Mouse (Mus musculus): Measurements from ENCODE around the gene Rasip1. TPM values are rescaled to one million over a fixed set of nuclear protein-coding genes. Genes with fewer than 3 reads are reported as not detected.

The Rasip1 gene
- polyA plus RNA-seq (2012; rRNA removed; ENCODE audit: low replicate concordance) = 32.4 and 54.6 TPM in 2 replicates

DNA sequence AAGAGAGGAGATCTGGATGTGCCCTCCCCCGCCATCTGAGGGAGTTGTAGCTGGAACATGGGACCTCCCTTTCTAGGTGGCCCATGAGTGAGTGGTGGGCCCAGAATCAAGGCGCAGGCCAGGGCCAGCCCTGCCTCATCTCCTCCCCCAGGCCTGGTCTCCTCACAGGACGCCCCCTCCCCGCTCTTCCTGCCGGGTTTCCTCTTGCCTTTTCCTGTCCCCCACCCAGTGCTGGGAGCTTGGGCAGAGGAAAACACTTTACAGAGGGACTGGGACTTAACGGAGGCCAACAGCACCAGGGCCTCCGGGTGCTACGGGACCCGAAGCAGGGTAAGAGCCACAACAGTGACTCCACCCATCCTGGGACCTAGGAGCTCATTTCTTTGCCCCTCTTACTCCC lies at the start of gene Rasip1:
Rasip1 (plus strand) TSS at position 228 of the 400 bp plus-strand sequence.

GRCm38 (mm10) chr7:45617042-45617695 lies 10.1 kb upstream of the Rasip1 start, which contains the start of gene Fut1:
Gene Fut1 (plus strand): TSS chr7:45617289.

GRCm38 (mm10) chr7:45621443-45621842 lies 5.8 kb upstream of the Rasip1 start, which contains the start of gene Izumo1:
Gene Izumo1 (plus strand): TSS chr7:45621811.

GRCm38 (mm10) chr7:45639561-45640027 lies 12.3 kb downstream of the Rasip1 start, which contains the start of gene Mamstr:
Gene Mamstr (plus strand): TSS chr7:45639977.

DNA sequence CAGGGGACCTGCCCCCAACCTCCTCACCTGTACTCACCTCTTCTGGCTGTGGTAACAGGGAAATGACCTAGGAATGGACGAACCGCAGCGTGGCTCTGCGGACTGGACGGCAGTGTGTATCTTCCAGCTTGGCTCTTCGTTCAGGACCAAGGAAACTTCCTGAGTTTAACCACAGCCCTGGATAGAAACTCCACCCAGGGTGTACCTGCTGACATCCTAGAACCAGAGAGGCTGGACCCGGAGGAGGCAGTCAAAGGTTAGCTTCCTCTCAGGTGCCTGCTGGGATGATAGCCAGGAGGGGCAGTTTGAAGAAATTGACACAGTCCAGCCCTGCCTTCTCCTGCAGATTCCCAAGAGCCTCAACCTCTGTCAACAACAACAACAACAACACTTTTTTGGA lies 38.9 kb downstream of the Rasip1 start, which contains the start of gene Fut2:
Fut2 (minus strand) TSS at position 234 of the 400 bp plus-strand sequence.

GRCm38 (mm10) chr7:45683396-45684050 lies 56.2 kb downstream of the Rasip1 start, which contains the start of gene Ntn5:
Gene Ntn5 (plus strand): TSS chr7:45684022.

Other genes with a start within 250 kb of the Rasip1 start
- 247 and 258 TPM in 2 replicates for gene Snrnp70, start 231.7 kb upstream of the Rasip1 start, polyA plus RNA-seq (2012; rRNA removed; ENCODE audit: low replicate concordance)
- 0.63 and 29.9 TPM in 2 replicates for gene Kcna7, start 221.8 kb upstream of the Rasip1 start, polyA plus RNA-seq (2012; rRNA removed; ENCODE audit: low replicate concordance)
- 2.5 and 3.1 TPM in 2 replicates for gene Ntf5, start 213.8 kb upstream of the Rasip1 start, polyA plus RNA-seq (2012; rRNA removed; ENCODE audit: low replicate concordance)
- gene Lhb, start 206.7 kb upstream of the Rasip1 start, polyA plus RNA-seq (2012; rRNA removed; ENCODE audit: low replicate concordance) = 1.4 and 1.5 TPM in 2 replicates
- gene Gys1, start 192.6 kb upstream of the Rasip1 start, polyA plus RNA-seq (2012; rRNA removed; ENCODE audit: low replicate concordance) = 137 and 248 TPM in 2 replicates
- gene Ruvbl2, start 189.4 kb upstream of the Rasip1 start, polyA plus RNA-seq (2012; rRNA removed; ENCODE audit: low replicate concordance) = 51.4 and 66.8 TPM in 2 replicates
- 3,321 and 4,005 TPM in 2 replicates for gene Ftl1, start 167.6 kb upstream of the Rasip1 start, polyA plus RNA-seq (2012; rRNA removed; ENCODE audit: low replicate concordance)
- gene Bax, start 160.6 kb upstream of the Rasip1 start, polyA plus RNA-seq (2012; rRNA removed; ENCODE audit: low replicate concordance) = 92.1 and 140 TPM in 2 replicates
- gene Tulp2, start 145.6 kb upstream of the Rasip1 start, polyA plus RNA-seq (2012; rRNA removed; ENCODE audit: low replicate concordance) = 0.16 TPM in 1 of 2 replicates, not detected in the other
- 10.3 TPM in 1 of 2 replicates, not detected in the other for gene Gm45808, start 140.7 kb upstream of the Rasip1 start, polyA plus RNA-seq (2012; rRNA removed; ENCODE audit: low replicate concordance)
- 15.8 and 23.4 TPM in 2 replicates for gene Dhdh, start 138.7 kb upstream of the Rasip1 start, polyA plus RNA-seq (2012; rRNA removed; ENCODE audit: low replicate concordance)
- gene Nucb1, start 117.1 kb upstream of the Rasip1 start, polyA plus RNA-seq (2012; rRNA removed; ENCODE audit: low replicate concordance) = 431 and 432 TPM in 2 replicates
- 34.6 and 48.5 TPM in 2 replicates for gene Ppp1r15a, start 101.2 kb upstream of the Rasip1 start, polyA plus RNA-seq (2012; rRNA removed; ENCODE audit: low replicate concordance)
- gene Plekha4, start 101.2 kb upstream of the Rasip1 start, polyA plus RNA-seq (2012; rRNA removed; ENCODE audit: low replicate concordance) = 29.9 and 34.7 TPM in 2 replicates
- gene Hsd17b14, start 72.6 kb upstream of the Rasip1 start, polyA plus RNA-seq (2012; rRNA removed; ENCODE audit: low replicate concordance) = 4.9 and 5.8 TPM in 2 replicates
- gene Bcat2, start 57.3 kb upstream of the Rasip1 start, polyA plus RNA-seq (2012; rRNA removed; ENCODE audit: low replicate concordance) = 142 and 145 TPM in 2 replicates
- 0.67 and 0.88 TPM in 2 replicates for gene Fgf21, start 12.0 kb upstream of the Rasip1 start, polyA plus RNA-seq (2012; rRNA removed; ENCODE audit: low replicate concordance)
- 0.12 and 0.72 TPM in 2 replicates for gene Fut1, start 10.2 kb upstream of the Rasip1 start, polyA plus RNA-seq (2012; rRNA removed; ENCODE audit: low replicate concordance)
- gene Izumo1, start 5.7 kb upstream of the Rasip1 start, polyA plus RNA-seq (2012; rRNA removed; ENCODE audit: low replicate concordance) = 0.49 and 0.54 TPM in 2 replicates
- gene Mamstr, start 12.5 kb downstream of the Rasip1 start, polyA plus RNA-seq (2012; rRNA removed; ENCODE audit: low replicate concordance) = 5.6 and 22.3 TPM in 2 replicates
- gene Fut2, start 38.9 kb downstream of the Rasip1 start, polyA plus RNA-seq (2012; rRNA removed; ENCODE audit: low replicate concordance) = 0.16 and 1.4 TPM in 2 replicates
- 0.72 and 2.4 TPM in 2 replicates for gene Ntn5, start 56.5 kb downstream of the Rasip1 start, polyA plus RNA-seq (2012; rRNA removed; ENCODE audit: low replicate concordance)
- gene Sec1, start 66.9 kb downstream of the Rasip1 start, polyA plus RNA-seq (2012; rRNA removed; ENCODE audit: low replicate concordance) = 0.72 and 0.76 TPM in 2 replicates
- 14.2 and 17.5 TPM in 2 replicates for gene Car11, start 72.4 kb downstream of the Rasip1 start, polyA plus RNA-seq (2012; rRNA removed; ENCODE audit: low replicate concordance)
- 57.0 and 110 TPM in 2 replicates for gene Dbp, start 77.6 kb downstream of the Rasip1 start, polyA plus RNA-seq (2012; rRNA removed; ENCODE audit: low replicate concordance)
- gene Rpl18, start 88.0 kb downstream of the Rasip1 start, polyA plus RNA-seq (2012; rRNA removed; ENCODE audit: low replicate concordance) = 1,150 and 1,812 TPM in 2 replicates
- 50.2 and 90.3 TPM in 2 replicates for gene Sphk2, start 90.5 kb downstream of the Rasip1 start, polyA plus RNA-seq (2012; rRNA removed; ENCODE audit: low replicate concordance)
- gene Fam83e, start 93.7 kb downstream of the Rasip1 start, polyA plus RNA-seq (2012; rRNA removed; ENCODE audit: low replicate concordance) = 1.9 and 3.4 TPM in 2 replicates
- 0.29 and 0.37 TPM in 2 replicates for gene Spaca4, start 98.3 kb downstream of the Rasip1 start, polyA plus RNA-seq (2012; rRNA removed; ENCODE audit: low replicate concordance)
- 3.9 and 7.3 TPM in 2 replicates for gene Lmtk3, start 156.2 kb downstream of the Rasip1 start, polyA plus RNA-seq (2012; rRNA removed; ENCODE audit: low replicate concordance)
- gene Sult2b1, start 157.2 kb downstream of the Rasip1 start, polyA plus RNA-seq (2012; rRNA removed; ENCODE audit: low replicate concordance) = 2.4 and 4.2 TPM in 2 replicates
- gene Cyth2, start 187.1 kb downstream of the Rasip1 start, polyA plus RNA-seq (2012; rRNA removed; ENCODE audit: low replicate concordance) = 30.1 and 42.3 TPM in 2 replicates
- gene Kcnj14, start 197.3 kb downstream of the Rasip1 start, polyA plus RNA-seq (2012; rRNA removed; ENCODE audit: low replicate concordance) = 4.8 and 9.6 TPM in 2 replicates
- gene Grwd1, start 203.5 kb downstream of the Rasip1 start, polyA plus RNA-seq (2012; rRNA removed; ENCODE audit: low replicate concordance) = 14.9 and 20.4 TPM in 2 replicates
- gene Kdelr1, start 245.3 kb downstream of the Rasip1 start, polyA plus RNA-seq (2012; rRNA removed; ENCODE audit: low replicate concordance) = 193 and 506 TPM in 2 replicates

All from mammary gland, adult 2 months (tissue).